Comparison of ENCODE assay signal across 9 mouse cellular contexts in genomic region chr19:53185486-53186134, GRCm38 (mm10). TPM values are rescaled to one million over a fixed set of nuclear protein-coding genes. Genes with fewer than 3 reads are reported as not detected.
DNase-seq lines count a peak whose midpoint lies in the region; ATAC-seq lines count a peak whose summit lies in the region.
"Had no signal": no experiment of that assay in that cellular context is flagged by ENCODE, and none has a peak within 500 bp of the region (broad histone marks: within the 10 kb centered on the region; RNA-seq: fewer than 3 reads in every experiment).

No protein-coding gene starts in this region.

- no peaks in the 10 kb centered on the region for H3K27me3 ChIP-seq in heart, embryonic 10.5 days (ENCODE audit: insufficient read depth, poor library complexity, severe bottlenecking)
- H3K27me3 ChIP-seq in heart, embryonic 13.5 days (replicated peaks), result no peaks in the 10 kb centered on the region
- no peaks in the 10 kb centered on the region for H3K27me3 ChIP-seq in forebrain, embryonic 11.5 days (ENCODE audit: control insufficient read depth, insufficient read depth, low read length)
- no peaks in the 10 kb centered on the region for H3K27me3 ChIP-seq in midbrain, embryonic 15.5 days (replicated peaks)
- H3K27me3 ChIP-seq: midbrain, embryonic 12.5 days had no signal

- whole genome bisulfite sequencing in heart, embryonic 10.5 days, result 27% methylated on average over 8 of the region's 8 CpGs
- WGBS in heart, embryonic 13.5 days, result 30% methylated on average over 8 of the region's 8 CpGs
- 65% methylated on average over 8 of the region's 8 CpGs for WGBS in forebrain, embryonic 11.5 days
- WGBS in midbrain, embryonic 15.5 days, result 60% methylated on average over 8 of the region's 8 CpGs

- no peaks in the 10 kb centered on the region for H3K9me3 ChIP-seq in heart, embryonic 10.5 days
- H3K9me3 ChIP-seq in heart, embryonic 13.5 days, result no peaks in the 10 kb centered on the region
- no peaks in the 10 kb centered on the region for H3K9me3 ChIP-seq in forebrain, embryonic 11.5 days (ENCODE audit: control insufficient read depth, low read length)
- no peaks in the 10 kb centered on the region for H3K9me3 ChIP-seq in midbrain, embryonic 15.5 days
- H3K9me3 ChIP-seq: midbrain, embryonic 12.5 days had no signal

- peak; percentile 91 for DNase-seq in heart, embryonic 10.5 days (ENCODE audit: low spot score)
- no peak for DNase-seq in heart, postnatal 14 days
- DNase-seq in lung, postnatal 25 days (ENCODE audit: low spot score), result peak; percentile 86
- peak; percentile 73 for DNase-seq in thymus, postnatal 14 days
- DNase-seq in forebrain, embryonic 11.5 days (ENCODE audit: low spot score), result no peak
- no peak for DNase-seq in frontal cortex, adult 2 months (ENCODE audit: extremely low spot score in 1 of 2, low spot score in 1 of 2)

- peak overlapping the region; percentile 24; the same call in 1 of the 2 replicates for H3K9ac ChIP-seq in heart, embryonic 13.5 days
- no peak overlapping the region for H3K9ac ChIP-seq in forebrain, embryonic 11.5 days (ENCODE audit: low read length)
- H3K9ac ChIP-seq in midbrain, embryonic 15.5 days, result no peak overlapping the region
- H3K9ac ChIP-seq: midbrain, embryonic 12.5 days had no signal

- H3K4me1 ChIP-seq in heart, embryonic 10.5 days, result peaks cover 95% of the 10 kb centered on the region
- H3K4me1 ChIP-seq in heart, embryonic 13.5 days, result peaks cover 97% of the 10 kb centered on the region
- 0 out of 2 replicates have a peak, but pooled peaks cover 2% of the 10 kb centered on the region for H3K4me1 ChIP-seq in forebrain, embryonic 11.5 days (replicated peaks; ENCODE audit: control insufficient read depth, insufficient read depth, low read length)
- peaks cover 7% of the 10 kb centered on the region for H3K4me1 ChIP-seq in midbrain, embryonic 15.5 days

- peak; percentile 65; the same call in 1 of the 2 replicates for ATAC-seq in heart, embryonic 13.5 days (ENCODE audit: extremely low read depth, insufficient number of reproducible peaks, low FRiP score, low TSS enrichment)
- no peak for ATAC-seq in forebrain, embryonic 11.5 days (replicated peaks; ENCODE audit: low FRiP score)
- no peak for ATAC-seq in midbrain, embryonic 15.5 days (replicated peaks)

- H3K4me3 ChIP-seq in heart, embryonic 10.5 days, result no peak overlapping the region
- H3K4me3 ChIP-seq in heart, embryonic 13.5 days, result no peak overlapping the region
- H3K4me3 ChIP-seq in forebrain, embryonic 11.5 days (ENCODE audit: low read depth, low read length), result no peak overlapping the region
- no peak overlapping the region for H3K4me3 ChIP-seq in midbrain, embryonic 15.5 days
- H3K4me3 ChIP-seq: midbrain, embryonic 12.5 days had no signal

- H3K36me3 ChIP-seq in heart, embryonic 10.5 days, result peaks cover 19% of the 10 kb centered on the region
- H3K36me3 ChIP-seq in heart, embryonic 13.5 days, result peaks cover 14% of the 10 kb centered on the region
- no peaks in the 10 kb centered on the region for H3K36me3 ChIP-seq in forebrain, embryonic 11.5 days (ENCODE audit: control insufficient read depth, insufficient read depth, low read length)
- no peaks in the 10 kb centered on the region for H3K36me3 ChIP-seq in midbrain, embryonic 15.5 days (replicated peaks)
- H3K36me3 ChIP-seq: midbrain, embryonic 12.5 days had no signal

- H3K27ac ChIP-seq in heart, embryonic 10.5 days, result peak overlapping the region; percentile 75
- peak overlapping the region; percentile 80 for H3K27ac ChIP-seq in heart, embryonic 13.5 days (replicated peaks)
- no peak overlapping the region for H3K27ac ChIP-seq in forebrain, embryonic 11.5 days (ENCODE audit: low read depth, low read length)
- H3K27ac ChIP-seq in midbrain, embryonic 15.5 days, result no peak overlapping the region
- H3K27ac ChIP-seq: midbrain, embryonic 12.5 days had no signal

- peak overlapping the region; percentile 47 for H3K4me2 ChIP-seq in heart, embryonic 13.5 days
- no peak overlapping the region for H3K4me2 ChIP-seq in forebrain, embryonic 11.5 days (ENCODE audit: low read depth, low read length, severe bottlenecking)
- H3K4me2 ChIP-seq in midbrain, embryonic 15.5 days, result no peak overlapping the region
- H3K4me2 ChIP-seq: midbrain, embryonic 12.5 days had no signal

- intact Hi-C loops in heart, postnatal 14 days (cut with DNase I), result no loop called here

RNA-seq across cellular contexts. Expression of gene Add3, which starts 45.4 kb away (rescaled TPM):
- polyA plus RNA-seq in heart, embryonic 10.5 days (2016; fragmentation: Nextera tagmentation; extraction: Ambion mirVana), result 128 and 173 TPM in 2 replicates
- total RNA-seq in heart, postnatal 14 days (2021), result 10 to 100 TPM; 63.4 to 65.2 TPM
- 120 and 121 TPM in 2 replicates for polyA plus RNA-seq in heart, embryonic 13.5 days (2015; fragmentation: Nextera tagmentation; extraction: Ambion mirVana)
- polyA plus RNA-seq in forebrain, embryonic 11.5 days (2014; fragmentation: Nextera tagmentation; extraction: Ambion mirVana), result 59.3 and 61.5 TPM in 2 replicates
- 72.3 and 83.1 TPM in 2 replicates for polyA plus RNA-seq in frontal cortex, adult 2 months (2012; rRNA removed)
- 30.2 and 33.6 TPM in 2 replicates for polyA plus RNA-seq in midbrain, embryonic 15.5 days (2015; fragmentation: Nextera tagmentation; extraction: Ambion mirVana)

Comparison
In these comparisons a context has a peak if more than half of its experiments do, and no peak if none do; other contexts are left out.
1. DNase-seq: peak in heart, embryonic 10.5 days (single experiment), lung, postnatal 25 days (single experiment) and thymus, postnatal 14 days (single experiment); none in heart, postnatal 14 days (0 of 2), forebrain, embryonic 11.5 days (single experiment) and frontal cortex, adult 2 months (0 of 2).
2. H3K27ac ChIP-seq: peak in heart, embryonic 10.5 days (single experiment) and heart, embryonic 13.5 days (single experiment); none in forebrain, embryonic 11.5 days (single experiment) and midbrain, embryonic 15.5 days (single experiment).